Mouse (Mus musculus): ENCODE data around the gene Skil.
A peak's percentile ranks its signal among the peaks of the same experiment; 100 is the strongest.
"Not testable (repeated sequence)": the region's sequence is repeated elsewhere in the genome, so short reads cannot be mapped to it uniquely, and the experiment has no call there.

Skil gene

DNA sequence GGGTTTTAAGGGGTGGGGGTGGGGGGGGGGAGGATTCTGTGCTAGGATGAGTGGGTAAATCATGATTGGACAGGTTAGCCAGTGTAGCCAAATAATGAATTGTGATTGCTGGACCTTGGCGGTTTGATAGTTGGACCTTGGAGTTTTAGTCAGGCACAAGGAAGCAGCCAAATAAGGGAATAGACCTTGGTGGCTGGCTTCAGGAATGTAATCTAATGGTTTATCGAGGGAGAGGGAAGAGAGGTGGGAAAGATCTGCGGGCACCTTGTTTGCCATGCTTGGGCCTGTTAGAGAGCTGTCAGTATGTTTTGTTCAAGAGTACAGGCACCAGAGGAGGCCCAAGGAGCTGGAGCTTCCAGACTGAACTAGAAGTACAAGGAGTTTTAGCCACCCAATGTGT is 32.0 kb downstream of the Skil start:
- DNase-seq (ENCODE audit: low read depth), result no peak

DNA sequence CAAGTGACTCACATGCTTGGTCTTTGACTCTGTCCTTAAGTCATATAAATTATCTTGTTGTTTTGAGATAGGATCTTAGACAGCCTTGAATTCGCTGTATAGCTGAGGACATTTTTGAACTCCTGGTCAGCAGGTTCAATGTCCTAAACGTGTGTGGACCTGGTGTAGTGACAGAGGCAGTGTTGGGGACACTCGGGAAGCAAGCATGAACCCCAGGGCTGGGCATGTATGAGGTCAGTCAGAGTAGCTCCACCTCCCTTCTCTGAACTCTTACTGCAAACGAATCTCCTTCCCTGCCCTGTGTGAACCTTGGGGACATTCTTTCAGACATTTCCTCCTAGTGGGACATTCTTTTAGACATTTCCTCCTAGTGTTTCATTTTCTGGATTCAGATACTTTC is 34.9 kb downstream of the Skil start:
- DNase-seq (ENCODE audit: low read depth), result no peak

GRCm38 (mm10) chr3:31133664-31134063 is 38.8 kb downstream of the Skil start:
- DNase-seq (ENCODE audit: low read depth), result no peak

- no peak for DNase-seq (ENCODE audit: low read depth)
These were observed 39.4 kb downstream of the Skil start for GRCm38 (mm10) chr3:31134246-31134645.

DNA sequence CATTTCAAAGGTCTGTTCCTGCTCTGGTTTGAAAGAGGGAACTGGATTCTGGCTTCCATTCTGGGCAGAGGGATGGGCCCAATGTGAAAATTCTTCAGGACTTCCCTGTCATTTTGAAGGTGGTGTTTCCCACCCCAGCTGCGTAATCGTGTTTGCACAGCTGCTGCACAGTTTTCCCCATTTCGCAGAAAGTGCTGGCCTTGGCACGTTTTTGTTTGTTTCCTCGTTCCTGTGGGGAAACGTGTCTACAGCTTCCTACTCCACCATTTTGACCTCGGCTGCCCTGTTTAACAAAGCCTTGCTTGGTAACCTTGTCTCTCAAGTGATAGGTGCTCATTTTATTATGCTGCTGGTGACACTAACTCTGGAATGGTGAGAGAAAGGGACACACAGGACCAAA is 39.8 kb downstream of the Skil start:
- no peak for DNase-seq (ENCODE audit: low read depth)

DNA sequence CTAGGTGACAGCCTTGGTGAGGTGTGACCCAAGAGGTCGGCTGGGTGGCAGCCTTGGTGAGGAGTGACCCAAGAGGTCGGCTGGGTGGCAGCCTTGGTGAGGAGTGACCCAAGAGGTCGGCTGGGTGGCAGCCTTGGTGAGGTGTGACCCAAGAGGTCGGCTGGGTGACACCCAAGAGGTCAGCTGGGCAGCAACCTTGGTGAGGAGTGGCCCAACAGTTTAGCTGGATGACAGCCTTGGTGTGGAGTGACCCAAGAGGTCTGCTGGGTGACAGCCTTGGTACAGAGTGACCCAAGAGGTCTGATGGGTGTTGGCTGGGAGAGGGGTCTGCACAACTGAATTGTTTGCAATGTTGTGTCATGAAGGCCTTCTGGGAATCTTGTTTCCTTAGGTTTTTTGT is 41.7 kb downstream of the Skil start:
- DNase-seq (ENCODE audit: low read depth), result not testable (repeated sequence)

GRCm38 (mm10) chr3:31138454-31139424 is 43.9 kb downstream of the Skil start:
- DNase-seq (ENCODE audit: low read depth), result peak; percentile 90

DNA sequence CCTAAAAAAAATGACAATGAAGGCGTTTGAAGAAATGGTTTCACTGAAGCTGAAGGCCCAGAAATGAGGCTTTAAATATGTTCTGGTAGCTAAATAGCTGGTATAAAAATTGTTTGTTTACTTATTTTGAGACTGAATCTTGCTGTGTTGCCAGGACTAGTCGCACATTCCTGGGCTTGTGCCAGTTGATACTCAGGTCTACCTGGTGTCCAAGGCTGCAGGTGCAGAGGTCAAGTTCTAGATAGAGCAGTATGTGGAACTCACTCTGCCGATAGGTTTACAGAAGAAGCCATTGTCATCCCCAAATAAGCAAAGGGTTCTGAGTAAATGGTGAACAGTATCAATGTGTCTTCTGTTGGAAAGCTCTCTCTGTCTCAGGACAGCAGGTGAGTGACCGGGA is 46.8 kb downstream of the Skil start:
- DNase-seq (ENCODE audit: low read depth), result no peak

DNA sequence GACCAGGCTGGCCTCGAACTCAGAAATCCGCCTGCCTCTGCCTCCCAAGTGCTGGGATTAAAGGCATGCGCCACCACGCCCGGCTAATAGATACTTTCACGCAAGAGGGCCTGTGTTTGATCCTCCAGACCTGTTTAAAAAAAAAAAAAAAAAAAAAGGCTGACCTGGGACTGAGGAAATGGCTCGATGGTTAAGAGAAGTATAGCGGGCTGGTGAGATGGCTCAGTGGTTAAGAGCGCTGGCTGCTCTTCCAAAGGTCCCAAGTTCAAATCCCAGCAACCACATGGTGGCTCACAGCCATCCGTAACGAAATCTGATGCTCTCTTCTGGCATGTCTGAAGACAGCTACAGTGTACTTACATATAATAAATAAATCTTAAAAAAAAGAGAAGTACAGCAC is 50.4 kb downstream of the Skil start:
- not testable (repeated sequence) for DNase-seq (ENCODE audit: low read depth)

DNA sequence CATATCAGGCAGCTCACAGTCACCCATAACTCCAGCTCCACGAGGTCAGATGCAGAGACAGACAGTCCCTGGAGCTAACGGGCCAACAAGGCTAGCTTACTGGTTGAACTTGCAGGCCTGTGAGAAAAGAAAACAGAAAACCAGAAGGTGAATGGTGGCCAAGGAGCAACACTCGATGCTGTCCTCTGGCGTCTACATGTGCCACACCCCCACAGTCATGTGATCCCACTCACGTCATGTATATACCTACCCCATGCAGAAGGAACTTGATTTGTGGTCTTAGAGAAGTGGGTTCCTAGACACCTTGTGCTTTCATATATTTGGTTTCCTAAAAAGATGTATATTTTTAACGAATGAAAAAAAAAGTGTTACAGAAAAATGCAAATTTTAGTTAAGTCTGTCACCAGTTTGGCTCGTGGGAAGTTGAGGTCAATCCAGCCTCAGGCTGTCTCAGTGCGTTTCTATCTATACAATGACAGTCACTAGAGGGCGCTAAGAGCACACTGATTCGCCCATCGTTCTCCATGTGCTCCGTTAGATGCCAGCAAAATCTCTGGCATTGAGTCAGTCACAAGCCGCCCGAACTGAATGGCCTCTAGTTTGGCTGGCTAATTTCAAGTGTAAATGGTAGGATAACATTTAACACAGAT is 50.9 kb downstream of the Skil start:
- peak; percentile 84 for DNase-seq (ENCODE audit: low read depth)

- DNase-seq (ENCODE audit: low read depth), result no peak
These were observed 53.7 kb downstream of the Skil start for GRCm38 (mm10) chr3:31148595-31148994.

GRCm38 (mm10) chr3:31149706-31150105 is 54.8 kb downstream of the Skil start, which contains the start of gene Cldn11:
Gene Cldn11, plus strand, starts transcription at chr3:31149920.
- no peak for DNase-seq (ENCODE audit: low read depth)

- DNase-seq (ENCODE audit: low read depth), result no peak
These were observed 57.2 kb downstream of the Skil start for GRCm38 (mm10) chr3:31152108-31152507.

DNA sequence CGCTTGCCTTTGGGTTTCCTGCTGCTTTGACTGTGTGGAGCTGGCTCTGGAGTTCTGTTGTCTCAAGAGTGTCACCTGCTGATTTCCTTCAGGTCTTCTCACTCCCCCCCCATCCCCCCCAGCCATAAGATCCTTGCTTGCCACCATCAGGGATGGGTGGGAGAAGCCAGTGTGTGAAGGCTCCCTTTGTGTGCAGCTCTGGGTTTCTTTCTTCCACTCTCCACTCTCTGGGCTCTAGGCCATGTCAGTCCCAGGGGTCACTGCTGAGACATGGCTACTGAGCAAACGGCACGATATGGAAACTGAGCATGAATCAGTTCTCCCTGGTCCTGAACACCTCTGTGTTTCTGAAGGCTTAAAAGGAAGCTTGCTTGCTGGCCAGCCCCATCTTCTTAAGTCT is 61.3 kb downstream of the Skil start:
- no peak for DNase-seq (ENCODE audit: low read depth)

GRCm38 (mm10) chr3:31157776-31158175 is 62.9 kb downstream of the Skil start:
- DNase-seq (ENCODE audit: low read depth), result no peak

DNA sequence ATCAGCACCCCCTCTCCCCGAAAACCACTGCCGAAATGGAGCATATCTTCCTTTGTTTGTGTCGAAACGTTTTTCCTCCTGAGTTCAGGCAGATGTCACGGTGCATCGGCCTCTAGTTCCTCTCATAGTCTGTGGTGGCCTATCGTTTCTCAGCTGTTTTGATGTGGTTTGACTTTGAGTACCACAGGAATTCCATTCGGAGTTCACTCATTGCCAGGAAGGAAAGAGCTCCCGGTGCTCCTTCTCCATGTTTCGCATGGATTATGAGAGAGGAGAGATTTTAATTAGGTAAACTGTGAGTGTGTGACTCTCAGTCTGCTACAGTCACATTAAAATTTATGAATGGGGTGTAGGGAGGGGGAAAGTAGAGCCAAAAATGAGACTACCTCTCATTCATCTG is 65.2 kb downstream of the Skil start:
- no peak for DNase-seq (ENCODE audit: low read depth)

GRCm38 (mm10) chr3:31161336-31161735 is 66.5 kb downstream of the Skil start:
- DNase-seq (ENCODE audit: low read depth), result no peak

- DNase-seq (ENCODE audit: low read depth), result no peak
These were observed 68.0 kb downstream of the Skil start for GRCm38 (mm10) chr3:31162860-31163259.

DNA sequence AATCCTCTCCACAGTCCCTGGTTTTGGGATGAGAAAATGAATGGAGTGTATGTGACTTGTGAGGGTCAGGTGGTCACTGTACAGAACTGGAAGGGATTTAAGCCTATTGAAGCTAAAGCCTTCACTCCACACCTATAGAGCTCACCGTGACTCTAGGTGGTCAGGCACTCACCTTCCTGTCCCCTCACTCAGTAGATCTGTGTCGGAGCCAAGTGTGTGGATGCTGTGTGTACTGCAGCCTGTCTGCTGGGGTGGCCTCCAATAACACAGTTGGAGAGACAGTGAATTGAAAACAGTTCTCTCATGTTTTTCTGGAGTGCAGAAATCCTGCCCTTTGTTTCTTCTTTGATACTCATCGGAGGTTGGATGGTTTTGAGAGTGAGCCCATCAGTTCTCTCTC is 70.9 kb downstream of the Skil start:
- DNase-seq (ENCODE audit: low read depth), result no peak

DNA sequence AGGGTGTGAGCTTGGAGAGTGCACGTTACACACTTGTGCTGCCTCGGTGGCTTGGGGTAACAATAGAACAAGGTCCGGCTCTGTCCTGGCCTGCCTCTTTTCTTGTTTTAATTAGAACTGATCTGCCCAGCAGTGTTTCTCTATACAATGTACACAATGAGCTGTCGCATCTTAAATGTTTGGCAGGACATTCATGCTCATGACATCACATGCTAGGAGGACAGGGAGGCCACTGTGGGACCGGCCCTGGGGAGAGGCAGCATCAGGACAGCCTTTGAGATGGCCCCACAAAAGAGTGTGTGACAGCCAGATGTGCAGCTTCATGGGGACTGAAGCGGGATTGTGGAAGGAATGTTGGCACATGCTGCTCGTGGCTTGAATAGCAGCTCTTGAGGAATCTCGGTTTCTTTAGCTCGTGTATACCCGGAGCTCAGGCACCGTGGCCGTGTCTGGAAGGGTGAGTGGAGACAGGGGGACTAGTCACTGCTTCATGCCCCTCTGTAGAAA is 71.6 kb downstream of the Skil start:
- no peak for DNase-seq (ENCODE audit: low read depth)
